Mouse (Mus musculus) heart, embryonic 12.5 days (tissue): ENCODE results near the gene Hpcal1. TPM values are rescaled to one million over a fixed set of nuclear protein-coding genes. Genes with fewer than 3 reads are reported as not detected.
A peak's percentile ranks its signal among the peaks of the same experiment; 100 is the strongest.

Source experiments
- ATAC-seq: fragments of 200-750 bp; cut with Nextera tagmentation; 2 replicates; pipeline ENCODE4 v1.8.0; 2017; ENCODE audit warnings: moderate TSS enrichment, moderate library complexity; ENCODE audit not compliant: insufficient number of reproducible peaks, low FRiP score
- H3K27ac ChIP-seq: fragments of 300-500 bp; sonication (generic); 2 replicates; pipeline ENCODE4 v1.5.1; 2016; ENCODE audit warnings: mild to moderate bottlenecking, moderate library complexity; ENCODE audit not compliant: poor library complexity, severe bottlenecking
- H3K27me3 ChIP-seq: fragments of 300-500 bp; sonication (generic); replicated peaks from 2 replicates; pipeline ENCODE4 v1.6.1; 2016; ENCODE audit warnings: mild to moderate bottlenecking, moderate library complexity
- H3K36me3 ChIP-seq: fragments of 300-500 bp; sonication (generic); 2 replicates; pipeline ENCODE4 v1.6.1; 2016; ENCODE audit warnings: mild to moderate bottlenecking, moderate library complexity
- H3K4me1 ChIP-seq: fragments of 300-500 bp; sonication (generic); replicated peaks from 2 replicates; pipeline ENCODE4 v1.6.1; 2016; ENCODE audit warnings: mild to moderate bottlenecking
- H3K4me2 ChIP-seq: fragments of 300-500 bp; sonication (generic); 2 replicates; pipeline ENCODE4 v1.6.1; 2016; ENCODE audit warnings: mild to moderate bottlenecking, moderate library complexity
- H3K4me3 ChIP-seq: fragments of 300-500 bp; sonication (generic); 2 replicates; pipeline ENCODE4 v1.5.1; 2016; ENCODE audit warnings: mild to moderate bottlenecking
- H3K9ac ChIP-seq: fragments of 300-500 bp; sonication (generic); 2 replicates; pipeline ENCODE4 v1.6.1; 2016; ENCODE audit warnings: mild to moderate bottlenecking, moderate library complexity
- H3K9me3 ChIP-seq: fragments of 300-500 bp; sonication (generic); replicated peaks from 2 replicates; pipeline ENCODE4 v1.6.1; 2016; ENCODE audit warnings: mild to moderate bottlenecking, moderate library complexity
- WGBS: fragments of 180-500 bp; shearing (Covaris S2); methylation state at CpG from one replicate; pipeline ENCODE4 v1.1.7; 2016; 5-methylcytosine and 5-hydroxymethylcytosine counted together
- polyA plus RNA-seq: library from polyadenylated mRNA; unstranded; fragments of >200 nt; fragmentation: Nextera tagmentation; extraction: Ambion mirVana; gene quantifications from 2 replicates; pipeline ENCODE4 v1.2.1, GENCODE M21; 2016

Hpcal1 gene
- polyA plus RNA-seq, 1 experiment from 2014 or later, result 19.9 TPM

DNA sequence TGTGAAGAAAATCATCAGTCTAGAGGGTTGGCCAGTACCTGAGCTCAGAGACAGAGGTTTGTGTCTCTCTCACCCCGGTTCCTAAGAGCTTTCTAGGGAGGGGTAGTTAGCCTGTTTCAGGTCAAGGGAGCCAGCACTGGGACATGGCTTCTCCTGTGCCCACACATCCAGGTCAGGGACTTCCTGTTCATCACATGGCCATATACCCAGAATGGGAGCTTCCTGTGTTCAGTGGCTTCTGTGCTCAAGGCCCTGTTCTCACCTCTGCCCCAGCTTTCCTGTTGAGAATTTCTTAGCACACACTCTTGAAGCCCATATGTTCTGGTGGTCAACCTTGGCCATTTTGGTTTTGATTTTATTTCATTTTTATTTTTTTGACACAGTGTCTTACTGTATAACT is 26.6 kb downstream of the Hpcal1 start:
- Histone ChIP-seq H3K4me3 (no peak overlapping the region), H3K9ac (no peak overlapping the region), H3K27ac (no peak overlapping the region), H3K4me2 (no peak overlapping the region), H3K4me1 (peaks cover 14% of the 10 kb centered on the region), H3K9me3 (no peaks in the 10 kb centered on the region), H3K36me3 (no peaks in the 10 kb centered on the region), H3K27me3 (no peaks in the 10 kb centered on the region)
- 91% methylated on average over 1 of the region's 1 CpGs for WGBS
- no peak for ATAC-seq

DNA sequence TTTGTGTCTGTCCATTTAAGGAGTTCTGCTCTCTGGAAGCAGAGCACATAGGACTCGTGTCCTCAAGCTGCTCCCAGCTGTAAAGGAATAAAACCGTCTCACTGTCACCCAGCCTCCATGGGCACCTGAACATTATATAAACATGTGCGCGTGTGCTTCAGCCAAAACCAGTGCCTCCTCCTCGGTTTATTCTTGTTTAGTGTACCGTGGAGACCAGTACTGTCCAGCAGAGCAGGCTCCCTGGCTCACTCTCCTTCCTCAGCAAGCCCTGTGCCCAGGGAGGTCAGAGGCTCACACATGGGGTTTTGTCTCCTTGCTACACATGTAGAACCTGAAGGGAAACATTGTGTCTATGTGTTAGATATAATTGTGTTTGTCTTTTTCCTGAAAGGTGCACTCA is 27.5 kb downstream of the Hpcal1 start:
- H3K27ac ChIP-seq, result no peak overlapping the region
- no peak overlapping the region for H3K4me3 ChIP-seq
- WGBS, result 84% methylated on average over 6 of the region's 6 CpGs
- no peak for ATAC-seq
- no peaks in the 10 kb centered on the region for H3K27me3 ChIP-seq
- peaks cover 14% of the 10 kb centered on the region for H3K4me1 ChIP-seq
- H3K9me3 ChIP-seq, result no peaks in the 10 kb centered on the region
- H3K9ac ChIP-seq, result no peak overlapping the region
- H3K4me2 ChIP-seq, result no peak overlapping the region
- H3K36me3 ChIP-seq, result no peaks in the 10 kb centered on the region

DNA sequence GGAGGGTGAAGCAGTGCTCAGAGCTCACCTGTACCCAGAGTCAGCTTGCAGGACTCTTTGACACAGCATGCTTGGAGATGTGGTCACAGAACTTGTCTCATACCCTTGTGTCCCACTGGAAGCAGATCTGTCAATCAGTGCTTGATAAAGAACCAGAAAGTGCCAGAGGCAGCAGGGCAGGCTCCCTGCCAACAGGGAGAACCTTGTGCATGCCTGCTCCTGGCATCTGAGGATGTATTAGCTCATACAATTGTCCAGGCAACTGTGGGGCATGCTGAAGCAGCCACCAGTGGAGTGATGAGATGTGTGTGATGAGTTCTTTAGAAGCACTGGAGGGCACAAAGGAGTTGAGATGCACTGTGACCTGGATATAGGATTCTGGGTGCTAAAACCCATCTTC is 30.4 kb downstream of the Hpcal1 start:
- Histone ChIP-seq H3K4me3 (no peak overlapping the region), H3K27me3 (no peaks in the 10 kb centered on the region), H3K4me1 (peaks cover 31% of the 10 kb centered on the region), H3K4me2 (no peak overlapping the region), H3K27ac (no peak overlapping the region), H3K9me3 (no peaks in the 10 kb centered on the region), H3K36me3 (no peaks in the 10 kb centered on the region), H3K9ac (no peak overlapping the region)
- no peak for ATAC-seq

DNA sequence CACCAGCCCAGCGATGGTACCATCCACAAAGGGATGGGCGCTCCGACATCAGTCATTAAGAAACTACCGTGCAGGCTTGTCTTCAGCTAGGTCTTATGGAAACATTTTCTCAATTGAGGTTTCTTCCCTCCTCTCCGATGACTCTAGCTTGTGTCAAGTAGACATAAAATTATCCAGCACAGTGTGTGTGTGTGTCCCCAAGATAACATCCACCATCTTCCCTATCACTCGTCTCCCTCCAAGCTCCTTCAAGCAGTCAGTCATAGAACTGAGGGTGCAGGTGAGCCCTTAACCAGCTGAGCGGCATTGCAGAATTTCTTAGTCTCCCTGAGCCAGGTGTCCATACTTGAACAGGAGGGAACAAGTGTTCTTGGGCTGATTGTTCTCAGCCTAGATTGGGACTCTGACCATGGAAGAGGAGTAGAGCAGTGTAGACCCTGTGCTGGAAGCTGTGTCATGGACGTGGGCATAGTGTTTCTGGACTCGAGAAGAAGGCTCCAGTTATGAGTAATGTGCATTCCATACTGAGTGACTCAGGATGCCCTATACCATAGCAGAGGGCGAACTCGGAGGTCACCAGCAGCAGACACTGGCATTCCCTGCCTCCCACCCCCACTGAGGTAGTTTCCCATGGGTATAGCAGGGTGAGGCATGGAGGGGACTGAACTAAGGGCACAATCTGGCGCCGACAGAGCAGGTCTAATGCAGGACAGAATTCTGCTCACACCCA is 32.0 kb downstream of the Hpcal1 start:
- Histone ChIP-seq H3K4me2 (no peak overlapping the region), H3K36me3 (no peaks in the 10 kb centered on the region), H3K27ac (no peak overlapping the region), H3K4me1 (peaks cover 42% of the 10 kb centered on the region), H3K4me3 (no peak overlapping the region), H3K27me3 (no peaks in the 10 kb centered on the region), H3K9ac (no peak overlapping the region), H3K9me3 (no peaks in the 10 kb centered on the region)
- ATAC-seq, result no peak
- WGBS, result 86% methylated on average over 13 of the region's 13 CpGs

DNA sequence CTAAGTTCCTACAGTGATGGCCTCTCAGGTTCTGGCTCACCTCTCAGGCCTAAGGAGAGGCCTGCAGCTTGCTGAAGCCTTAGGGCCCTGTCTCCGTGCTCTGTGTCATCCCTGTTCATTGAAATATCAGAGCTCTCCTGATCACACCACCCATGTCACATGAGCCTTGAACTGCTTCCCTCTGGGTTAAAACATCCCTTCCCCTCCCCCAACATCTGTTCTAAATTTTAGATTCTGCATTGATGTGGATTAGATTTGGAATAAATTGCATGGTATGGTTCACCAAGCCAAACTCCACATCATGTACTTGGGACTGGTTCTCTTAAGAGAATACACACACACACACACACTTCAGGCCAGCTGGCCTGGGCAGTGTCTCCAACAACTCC is 32.5 kb downstream of the Hpcal1 start:
- H3K4me1 ChIP-seq, result peaks cover 48% of the 10 kb centered on the region

DNA sequence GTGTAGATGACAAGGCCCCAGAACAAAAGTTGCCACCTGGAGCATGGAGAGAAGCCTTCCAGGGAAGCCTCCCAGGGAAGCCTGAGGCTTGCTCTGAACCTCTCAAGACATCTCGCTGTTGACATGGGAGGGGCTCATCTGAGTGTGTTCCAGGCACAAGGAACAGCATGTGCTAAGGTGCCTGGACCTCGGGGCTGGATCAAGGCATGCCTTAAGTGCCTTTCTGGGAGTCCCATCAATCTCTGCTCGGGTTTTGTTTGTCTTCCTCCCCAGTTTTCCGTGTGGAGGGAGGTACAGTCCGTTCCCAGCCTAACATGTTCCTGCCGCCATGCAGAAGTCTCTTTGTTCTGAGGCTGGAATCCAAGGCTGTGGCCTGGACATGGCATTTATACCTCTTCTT is 33.3 kb downstream of the Hpcal1 start:
- H3K4me1 ChIP-seq, result peaks cover 54% of the 10 kb centered on the region
- no peak overlapping the region for H3K9ac ChIP-seq
- no peak overlapping the region for H3K4me2 ChIP-seq
- H3K4me3 ChIP-seq, result no peak overlapping the region
- H3K36me3 ChIP-seq, result no peaks in the 10 kb centered on the region
- 55% methylated on average over 6 of the region's 6 CpGs for WGBS
- ATAC-seq, result no peak
- H3K27ac ChIP-seq, result 0 out of 2 replicates have a peak overlapping the region, but pooled peaks have one; percentile 26
- H3K27me3 ChIP-seq, result no peaks in the 10 kb centered on the region
- no peaks in the 10 kb centered on the region for H3K9me3 ChIP-seq

More for the DNA sequence above, 32.5 kb downstream of the Hpcal1 start:
- no peak overlapping the region for H3K27ac ChIP-seq
- no peak for ATAC-seq
- no peaks in the 10 kb centered on the region for H3K9me3 ChIP-seq
- H3K4me2 ChIP-seq, result no peak overlapping the region
- 74% methylated on average over 1 of the region's 1 CpGs for WGBS
- no peak overlapping the region for H3K4me3 ChIP-seq
- no peaks in the 10 kb centered on the region for H3K36me3 ChIP-seq
- no peak overlapping the region for H3K9ac ChIP-seq
- no peaks in the 10 kb centered on the region for H3K27me3 ChIP-seq

DNA sequence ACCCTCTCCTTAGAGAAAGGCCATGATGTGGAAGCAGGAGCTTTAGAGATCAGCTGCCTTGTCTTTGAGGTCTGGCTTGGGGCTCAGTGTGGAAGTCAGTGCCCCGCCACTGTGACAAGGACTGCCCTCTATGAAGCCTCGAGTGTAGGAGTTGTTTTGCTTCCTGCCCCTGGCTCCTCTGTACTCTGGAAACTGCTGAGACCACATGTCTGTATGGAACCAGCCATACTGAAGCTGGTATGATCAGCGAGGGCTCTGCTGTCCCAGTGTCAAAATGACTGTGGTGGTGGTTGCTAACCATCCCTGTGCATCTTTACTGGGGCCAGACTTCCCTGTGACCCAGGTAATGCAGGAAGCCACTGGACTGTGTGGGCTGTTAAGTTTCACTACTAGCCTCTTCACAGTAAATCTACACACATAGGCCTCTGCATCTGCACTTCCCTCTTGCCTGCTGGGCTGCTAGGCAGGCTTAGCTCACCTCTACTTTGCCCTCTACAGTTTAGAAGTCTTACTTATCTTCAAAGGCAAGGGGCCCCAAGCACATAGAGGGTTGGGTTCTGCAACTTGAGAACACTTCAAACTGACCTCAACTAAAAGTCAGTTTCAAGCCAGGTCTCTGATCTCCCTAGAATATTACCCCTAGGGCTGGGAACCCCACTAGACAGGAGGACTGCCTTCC is 33.9 kb downstream of the Hpcal1 start:
- no peaks in the 10 kb centered on the region for H3K9me3 ChIP-seq
- ATAC-seq, result no peak
- H3K27ac ChIP-seq, result 0 out of 2 replicates have a peak overlapping the region, but pooled peaks have one; percentile 26
- no peaks in the 10 kb centered on the region for H3K27me3 ChIP-seq
- no peak overlapping the region for H3K9ac ChIP-seq
- H3K36me3 ChIP-seq, result no peaks in the 10 kb centered on the region
- no peak overlapping the region for H3K4me2 ChIP-seq
- 51% methylated on average over 3 of the region's 3 CpGs for WGBS
- H3K4me3 ChIP-seq, result no peak overlapping the region
- peaks cover 55% of the 10 kb centered on the region for H3K4me1 ChIP-seq

DNA sequence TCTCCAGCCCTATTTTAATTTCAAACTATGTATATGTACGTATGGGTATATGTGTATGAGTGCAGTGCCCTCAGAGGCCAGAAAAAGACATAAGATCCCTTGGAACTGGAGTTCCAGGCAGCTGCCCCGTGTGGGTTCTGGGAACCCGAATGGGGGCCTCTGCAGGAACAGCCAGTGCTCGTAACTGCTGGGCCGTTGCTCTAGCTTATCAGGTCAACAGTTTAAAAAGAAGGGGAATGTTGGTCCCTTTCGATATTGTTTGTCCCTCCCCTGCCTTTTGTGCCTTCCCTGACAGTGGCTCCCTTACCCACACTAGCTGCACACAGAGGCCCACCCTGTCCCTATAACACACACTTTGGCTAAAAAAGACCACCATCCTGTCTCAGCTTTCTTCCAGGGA is 34.9 kb downstream of the Hpcal1 start:
- H3K4me1 ChIP-seq, result peaks cover 55% of the 10 kb centered on the region
- H3K4me3 ChIP-seq, result no peak overlapping the region
- H3K9me3 ChIP-seq, result no peaks in the 10 kb centered on the region
- no peak for ATAC-seq
- no peak overlapping the region for H3K9ac ChIP-seq
- no peaks in the 10 kb centered on the region for H3K36me3 ChIP-seq
- WGBS, result 58% methylated on average over 6 of the region's 6 CpGs
- no peak overlapping the region for H3K4me2 ChIP-seq
- H3K27me3 ChIP-seq, result no peaks in the 10 kb centered on the region
- H3K27ac ChIP-seq, result no peak overlapping the region

DNA sequence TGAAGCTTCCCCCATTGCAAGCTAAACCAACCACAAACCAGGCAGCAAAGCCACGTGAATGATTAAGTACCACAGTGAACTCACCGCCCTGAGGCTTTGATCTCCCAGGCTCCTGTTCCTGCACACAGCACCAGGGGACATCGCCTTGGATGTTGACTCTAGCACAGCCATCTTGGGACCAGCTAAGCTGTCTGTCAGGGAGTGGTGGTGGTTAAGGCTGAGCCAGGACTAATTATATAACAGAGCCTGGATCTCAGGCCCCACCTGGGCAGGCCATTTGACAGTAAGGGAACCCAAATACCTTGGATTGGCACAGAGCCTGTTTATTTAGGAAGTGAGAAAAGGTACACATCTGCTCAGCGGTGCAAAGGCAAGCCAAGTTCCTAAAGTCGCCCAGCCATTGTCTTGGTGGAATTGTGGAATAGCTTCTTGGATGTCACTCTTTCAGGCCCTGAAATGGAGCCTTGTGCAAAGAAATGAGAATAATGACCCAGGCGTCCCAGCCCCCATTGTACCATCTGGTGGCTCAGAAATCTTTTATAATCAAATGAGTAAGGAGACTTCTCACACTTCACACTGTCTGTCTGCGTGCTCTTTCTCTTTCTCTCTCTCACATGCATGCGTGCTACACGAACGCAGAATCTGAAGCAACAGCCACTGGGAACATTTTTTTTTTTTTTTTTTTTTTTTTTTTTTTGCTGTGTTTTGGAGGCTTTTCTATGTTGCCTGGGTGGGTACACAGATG is 36.1 kb downstream of the Hpcal1 start:
- WGBS, result 75% methylated on average over 10 of the region's 10 CpGs
- H3K36me3 ChIP-seq, result no peaks in the 10 kb centered on the region
- no peak for ATAC-seq
- no peak overlapping the region for H3K4me3 ChIP-seq
- H3K27ac ChIP-seq, result no peak overlapping the region
- H3K4me1 ChIP-seq, result peaks cover 51% of the 10 kb centered on the region
- H3K27me3 ChIP-seq, result no peaks in the 10 kb centered on the region
- H3K4me2 ChIP-seq, result no peak overlapping the region
- no peaks in the 10 kb centered on the region for H3K9me3 ChIP-seq
- H3K9ac ChIP-seq, result no peak overlapping the region

DNA sequence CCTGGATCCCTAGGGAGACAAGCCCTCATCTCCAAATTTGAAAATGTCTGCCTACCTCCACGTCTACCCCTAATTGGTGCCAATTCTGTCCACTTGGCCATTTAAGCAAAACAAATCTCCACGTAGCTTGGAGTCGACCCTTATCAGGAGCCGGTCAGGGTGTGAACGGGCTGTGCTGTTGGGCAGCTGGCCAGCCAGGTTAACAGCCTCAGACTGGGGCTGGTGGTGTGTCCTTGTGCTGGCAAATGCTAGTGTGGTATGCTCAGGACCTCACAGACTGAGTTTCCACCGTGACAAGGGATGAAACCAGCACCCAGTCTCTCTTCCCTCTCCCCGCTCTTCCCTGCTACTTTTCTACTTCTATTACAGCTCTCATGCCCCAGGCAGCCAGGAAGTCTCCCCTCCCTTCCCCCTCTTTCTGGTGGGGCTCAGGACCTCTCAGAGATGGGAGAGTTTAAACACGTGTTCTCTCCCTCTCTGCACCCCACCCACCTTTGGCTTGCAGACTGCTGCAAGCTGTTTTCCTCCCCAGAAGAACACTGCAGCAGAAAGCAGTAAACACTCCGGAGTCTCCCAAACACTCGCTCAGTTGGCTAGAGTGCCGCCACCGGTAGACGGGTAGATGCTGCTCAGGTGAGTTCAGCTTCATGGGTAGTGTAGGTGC is 37.2 kb downstream of the Hpcal1 start:
- no peaks in the 10 kb centered on the region for H3K27me3 ChIP-seq
- H3K36me3 ChIP-seq, result no peaks in the 10 kb centered on the region
- peak overlapping the region; percentile 3; the same call in 1 of the 2 replicates for H3K27ac ChIP-seq
- no peaks in the 10 kb centered on the region for H3K9me3 ChIP-seq
- 38% methylated on average over 13 of the region's 13 CpGs for WGBS
- H3K4me2 ChIP-seq, result peak overlapping the region; percentile 11
- ATAC-seq, result 0 out of 2 replicates have a peak, but pooled peaks have one; percentile 48
- no peak overlapping the region for H3K9ac ChIP-seq
- H3K4me1 ChIP-seq, result peaks cover 55% of the 10 kb centered on the region
- H3K4me3 ChIP-seq, result no peak overlapping the region
